Mouse (Mus musculus) adrenal gland, adult 18-20 months (tissue): ENCODE data around the gene Cox6a2. TPM values are rescaled to one million over a fixed set of nuclear protein-coding genes. Genes with fewer than 3 reads are reported as not detected.

Source experiments
- total RNA-seq, 2 experiments: library from RNA; stranded (reverse); gene quantifications; 1 replicate in 1 of 2; 2 replicates in 1 of 2; pipeline ENCODE4 v1.2.3; 2021

Cox6a2 gene
- total RNA-seq, 2 experiments from 2014 or later: 3.3 to 6.3 TPM

Other genes starting within 250 kb of the Cox6a2 start
- 100 to 1,000 TPM; 150 to 153 TPM for gene Fus, start 238.9 kb downstream of the Cox6a2 start, total RNA-seq
- 1 to 10 TPM in 1 of 2 experiments, under 1 TPM in 1; 0.83 to 3.7 TPM for gene Pycard, start 212.5 kb downstream of the Cox6a2 start, total RNA-seq
- gene Trim72, start 202.4 kb downstream of the Cox6a2 start, total RNA-seq: under 1 TPM in 1 of 2 experiments, not detected in 1; 0.29 TPM
- 1 to 10 TPM; 4.9 to 6.9 TPM for gene Itgam, start 143.7 kb downstream of the Cox6a2 start, total RNA-seq
- under 1 TPM in 1 of 2 experiments, not detected in 1; 0.10 TPM for gene Gm49368, start 143.7 kb downstream of the Cox6a2 start, total RNA-seq
- 1 to 10 TPM; 1.7 to 6.2 TPM for gene Itgax, start 76.8 kb downstream of the Cox6a2 start, total RNA-seq
- gene Itgad, start 52.0 kb downstream of the Cox6a2 start, total RNA-seq: under 1 TPM in 1 of 2 experiments, not detected in 1; 0.22 TPM
- gene Armc5, start 31.0 kb upstream of the Cox6a2 start, total RNA-seq: 10 to 100 TPM; 17.7 to 23.2 TPM
- 1 to 10 TPM; 5.2 to 6.0 TPM for gene 9130023H24Rik, start 31.6 kb upstream of the Cox6a2 start, total RNA-seq
- 10 to 100 TPM; 19.0 to 30.6 TPM for gene Tgfb1i1, start 40.4 kb upstream of the Cox6a2 start, total RNA-seq
- 1 to 10 TPM in 1 of 2 experiments, not detected in 1; 1.3 TPM for gene Slc5a2, start 59.3 kb upstream of the Cox6a2 start, total RNA-seq
- gene BC017158, start 91.8 kb upstream of the Cox6a2 start, total RNA-seq: 10 to 100 TPM; 26.6 to 31.4 TPM
- gene Rgs10, start 212.4 kb upstream of the Cox6a2 start, total RNA-seq: 10 to 100 TPM; 13.8 to 19.8 TPM